Mouse (Mus musculus): ENCODE results near the gene Pgbd5.

Gene Pgbd5

DNA sequence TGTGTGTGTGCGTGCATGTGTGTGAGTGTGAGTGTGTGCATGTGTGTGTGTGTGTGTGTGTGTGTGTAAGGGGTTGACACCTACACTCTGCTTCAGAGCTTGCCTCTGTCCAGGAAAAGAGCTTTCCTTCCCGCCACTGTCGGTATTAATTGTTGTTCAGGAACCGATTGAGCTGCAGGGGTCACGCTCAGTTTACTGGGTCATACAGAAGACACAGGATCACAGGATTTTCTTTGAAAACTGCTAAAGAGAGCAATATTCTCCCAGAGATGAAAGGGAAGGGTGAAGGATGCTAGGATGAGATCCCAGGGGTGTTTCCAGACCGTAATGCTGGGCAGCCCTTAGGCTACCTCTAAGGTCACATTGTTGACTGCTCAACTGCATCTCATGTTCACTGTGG lies at the start of gene Pgbd5:
Gene Pgbd5 (minus strand): TSS at position 101 of the 400 bp plus-strand sequence.
- DNase-seq = no peak

DNA sequence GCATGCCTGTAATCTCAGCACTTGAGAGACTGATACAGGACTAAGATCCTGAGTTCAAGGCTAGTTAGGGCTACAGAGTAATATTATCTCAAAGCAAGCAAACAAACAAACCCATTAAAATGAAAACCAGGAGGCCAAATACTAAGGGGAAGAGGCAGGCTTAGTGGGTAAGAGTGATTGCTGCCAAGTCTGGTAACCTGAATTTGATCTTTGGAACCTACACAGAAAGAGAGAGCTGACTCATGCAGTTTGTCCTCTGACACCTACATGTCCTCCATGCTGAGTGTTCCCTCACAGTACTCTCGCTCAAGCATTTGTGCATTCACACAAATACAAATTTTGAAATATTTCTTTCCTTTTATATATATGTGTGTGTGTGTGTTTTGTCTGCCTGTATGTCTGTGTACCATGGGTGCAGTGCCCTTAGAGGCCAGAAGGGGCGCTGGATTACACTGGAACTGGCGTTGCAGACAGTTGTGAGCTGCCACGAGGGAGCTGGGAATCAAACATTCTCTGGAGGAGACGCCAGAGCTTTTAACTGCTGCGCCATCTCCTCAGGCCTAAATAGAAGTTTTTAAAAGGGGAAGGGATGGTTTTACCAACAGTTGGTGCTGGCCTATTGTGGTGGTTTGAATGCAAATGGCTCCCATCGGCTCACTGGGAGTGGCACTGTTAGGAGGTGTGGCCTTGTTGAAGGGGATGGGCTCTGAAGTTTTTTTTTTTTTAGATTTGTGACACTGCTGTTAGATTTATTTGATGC lies 44.1 kb upstream of the Pgbd5 start:
- no peak for DNase-seq

DNA sequence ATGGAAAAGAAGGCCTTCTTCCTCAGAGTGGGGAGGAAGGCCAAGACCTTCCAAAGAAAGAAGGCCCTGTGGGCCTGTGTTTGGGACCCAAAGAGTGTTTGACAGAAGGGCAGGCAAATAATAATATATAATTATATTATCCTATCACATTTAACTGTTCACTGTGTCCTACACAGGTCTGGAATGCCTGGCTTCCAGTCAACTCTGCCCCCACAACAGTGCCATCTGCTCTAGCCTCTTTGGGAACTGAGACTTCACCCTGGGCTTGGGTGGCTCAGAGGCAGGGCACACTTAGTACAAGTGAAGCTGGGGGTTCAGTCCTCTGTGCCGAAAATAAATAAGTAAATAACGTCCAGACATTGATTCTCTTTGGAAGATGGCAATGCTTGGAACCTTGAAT lies 43.3 kb upstream of the Pgbd5 start:
- DNase-seq = no peak

DNA sequence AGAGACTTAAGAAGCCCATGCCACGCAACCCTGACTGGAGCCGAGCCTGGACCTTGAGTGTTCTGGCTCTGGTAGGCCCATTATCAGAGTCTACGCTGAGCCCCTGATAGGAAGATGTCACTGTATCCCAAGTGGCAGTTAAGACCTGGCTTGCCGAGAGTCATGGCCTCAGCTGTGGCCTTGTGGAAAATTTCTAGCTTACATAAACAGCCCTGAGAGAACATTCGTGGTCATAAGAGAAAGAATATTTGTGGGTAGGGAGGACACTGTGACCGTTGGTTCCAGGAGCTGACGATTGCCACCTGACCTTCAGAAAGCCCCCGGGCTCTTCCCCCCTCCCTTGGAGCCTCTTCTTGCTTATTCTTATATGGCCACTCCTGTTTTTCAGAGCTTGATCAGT lies 40.9 kb upstream of the Pgbd5 start:
- no peak for DNase-seq

DNA sequence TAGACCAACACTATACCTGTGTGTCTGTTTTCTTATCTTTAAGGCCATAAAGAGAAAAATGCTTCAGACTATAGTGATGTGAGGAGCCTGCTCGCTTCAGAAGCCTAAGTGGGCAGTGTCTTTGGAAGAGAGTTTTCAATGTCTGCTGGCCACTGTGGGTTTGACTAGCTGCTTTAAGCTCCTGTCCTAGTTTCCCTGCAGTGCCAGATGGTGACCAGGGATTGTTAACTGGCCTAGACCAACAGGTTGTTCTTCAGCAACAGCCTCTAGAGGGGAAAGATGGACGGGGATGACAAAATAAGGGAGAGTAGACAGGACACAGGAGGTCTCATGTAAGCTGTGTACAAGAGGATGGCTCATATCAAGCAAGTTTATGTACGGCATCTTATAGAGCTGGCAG lies 39.8 kb upstream of the Pgbd5 start:
- no peak for DNase-seq

DNA sequence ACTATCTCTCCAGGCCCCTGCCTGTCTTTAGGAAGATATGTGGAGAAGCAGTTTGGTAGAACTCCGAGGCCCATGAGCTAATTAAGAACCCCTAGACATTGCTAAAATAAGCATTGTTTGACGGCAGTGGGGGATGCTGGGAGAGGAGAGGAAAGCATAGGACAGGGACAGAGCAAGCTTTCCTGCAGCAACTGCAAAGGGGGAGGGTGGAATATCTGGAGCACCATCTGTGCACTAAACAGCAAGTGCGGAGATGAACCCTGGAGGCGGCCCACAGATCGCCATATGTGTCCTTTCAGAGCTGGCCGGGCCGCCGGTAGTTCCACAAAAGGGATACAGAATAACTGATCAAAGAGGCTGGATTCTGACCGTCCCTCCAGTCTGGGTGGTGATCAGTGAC lies 37.2 kb upstream of the Pgbd5 start:
- DNase-seq = no peak

DNA sequence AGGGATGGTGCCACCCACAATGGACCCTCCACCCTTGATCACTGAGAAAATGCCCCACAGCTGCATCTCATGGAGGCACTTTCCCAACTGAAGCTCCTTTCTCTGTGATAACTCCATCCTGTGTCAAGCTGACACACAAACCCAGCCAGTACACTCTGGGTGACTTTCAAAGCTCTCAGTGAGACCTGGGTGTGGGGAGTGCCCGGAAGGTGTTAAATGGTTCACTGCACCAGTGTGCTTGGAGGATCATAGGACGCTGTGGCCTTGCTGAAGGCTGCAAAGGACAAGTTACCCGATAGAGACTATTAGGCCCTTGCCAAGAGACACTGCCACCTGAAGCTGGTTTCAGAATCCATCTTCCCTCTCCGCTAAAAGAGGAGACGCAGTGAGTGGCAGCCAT lies 36.2 kb upstream of the Pgbd5 start:
- no peak for DNase-seq

DNA sequence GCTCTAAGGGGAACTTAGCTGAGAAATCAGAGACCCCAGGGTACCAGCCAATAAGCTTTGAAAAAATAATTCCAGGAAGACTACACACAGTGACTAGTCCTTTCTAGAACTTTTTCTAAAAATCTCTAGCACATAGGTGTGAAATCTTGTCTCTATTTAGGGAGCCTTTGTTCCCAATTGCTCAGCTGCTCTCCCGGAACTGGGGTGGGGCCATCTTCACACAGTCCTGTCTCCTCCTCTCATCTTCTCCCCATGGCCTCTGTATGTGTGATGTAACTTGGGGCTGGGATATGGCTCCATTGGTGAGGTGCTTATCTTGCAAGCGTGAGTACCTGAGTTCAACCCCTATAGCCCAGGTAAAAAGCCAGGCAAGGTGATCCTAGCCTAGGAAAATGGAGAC lies 25.2 kb upstream of the Pgbd5 start:
- DNase-seq = no peak

DNA sequence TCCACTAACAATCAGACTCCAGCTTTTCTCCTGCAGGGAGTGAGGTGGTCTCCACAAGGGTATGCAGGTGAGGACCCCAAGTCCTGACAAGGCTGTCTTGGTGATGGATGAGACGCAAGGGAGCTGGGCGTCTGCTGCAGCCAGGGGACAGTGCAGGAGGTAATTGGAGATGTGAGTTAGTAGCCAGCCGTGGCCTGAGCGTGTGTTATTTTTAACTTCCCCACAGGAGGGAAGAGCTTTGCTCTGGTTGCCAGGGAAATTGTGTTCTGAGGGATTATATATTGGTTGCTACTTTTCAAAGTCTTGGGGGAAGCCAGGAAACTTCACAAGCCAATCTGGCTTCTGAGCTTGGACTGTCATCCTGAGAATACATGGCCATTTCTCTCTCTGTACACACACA lies 23.7 kb upstream of the Pgbd5 start:
- no peak for DNase-seq

DNA sequence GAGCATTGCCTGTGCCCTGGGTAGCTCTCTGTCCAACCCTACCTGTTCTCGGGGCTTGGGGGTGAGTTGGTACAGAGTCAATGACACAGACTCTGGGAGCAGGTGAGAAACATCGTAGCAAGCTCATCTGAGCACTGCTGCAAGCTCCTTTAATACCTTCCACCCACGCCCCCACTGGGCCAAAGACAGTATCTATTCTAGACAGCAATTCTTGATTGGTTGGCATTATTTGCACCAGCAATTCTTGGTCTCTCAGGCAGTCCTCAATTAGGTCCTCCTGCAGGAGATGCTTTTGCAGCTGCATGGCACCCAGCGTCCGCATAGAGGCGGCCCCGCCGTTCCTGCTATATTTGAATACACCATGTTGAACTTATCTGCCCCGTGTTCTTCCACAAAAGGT lies 22.7 kb upstream of the Pgbd5 start:
- no peak for DNase-seq

DNA sequence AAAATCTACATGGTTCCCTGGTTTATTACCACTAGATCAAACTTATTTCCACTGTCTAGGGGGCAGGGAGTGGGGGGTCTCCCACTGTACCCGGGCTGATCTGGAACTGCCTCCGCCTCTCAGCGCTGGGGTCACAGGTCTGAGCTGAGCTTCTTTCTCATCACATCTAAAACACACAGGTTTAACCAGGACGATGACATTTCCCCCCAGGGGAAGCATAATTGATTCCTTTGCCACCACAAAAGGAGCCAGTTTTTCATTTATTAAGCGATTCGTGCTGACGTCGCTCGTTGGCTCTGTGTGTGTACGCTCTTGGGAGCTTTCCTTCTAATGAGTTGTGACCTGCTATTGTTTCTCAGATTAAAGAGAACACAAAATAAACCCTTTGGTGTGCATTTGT lies 21.6 kb upstream of the Pgbd5 start:
- DNase-seq = no peak

DNA sequence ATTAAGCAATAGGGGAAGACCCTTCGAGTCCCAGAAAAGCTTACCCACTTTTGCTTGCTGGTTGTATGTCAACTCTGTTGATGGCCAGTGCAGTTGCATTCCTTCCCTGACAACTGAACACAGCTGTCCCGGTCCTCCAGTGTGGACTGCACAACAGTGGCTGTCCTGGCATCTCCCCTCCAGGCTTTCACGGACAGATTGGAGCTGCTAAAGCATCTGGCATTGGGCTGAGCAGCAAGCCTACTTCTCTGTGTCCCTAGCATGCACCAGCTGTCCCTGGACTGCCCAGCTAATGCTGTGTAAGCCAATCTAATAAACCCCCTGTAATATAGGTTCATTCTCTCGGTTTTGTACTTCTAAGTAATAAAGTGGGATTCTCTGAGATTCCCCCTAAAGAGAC lies 21.2 kb upstream of the Pgbd5 start:
- no peak for DNase-seq

DNA sequence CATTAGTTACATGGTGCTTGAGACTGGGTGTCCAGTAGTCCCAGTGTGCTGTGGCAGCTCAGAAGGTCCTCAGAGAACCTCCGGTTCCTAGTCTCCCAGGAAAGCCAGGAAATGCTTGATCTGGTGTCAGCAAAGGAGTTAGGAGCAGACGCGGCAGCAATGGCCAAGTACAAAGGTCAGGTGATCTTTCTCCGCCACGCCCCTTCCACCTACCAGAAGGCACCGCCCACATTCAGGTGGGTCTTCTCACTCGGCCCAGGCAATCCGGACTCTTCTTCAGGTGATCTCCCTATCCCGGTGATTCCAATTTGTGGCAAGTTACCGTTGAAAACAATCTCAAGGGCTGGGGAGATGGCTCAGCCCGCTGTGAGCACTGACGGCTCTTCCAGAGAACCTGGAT lies 20.2 kb upstream of the Pgbd5 start:
- peak; percentile 24 for DNase-seq

DNA sequence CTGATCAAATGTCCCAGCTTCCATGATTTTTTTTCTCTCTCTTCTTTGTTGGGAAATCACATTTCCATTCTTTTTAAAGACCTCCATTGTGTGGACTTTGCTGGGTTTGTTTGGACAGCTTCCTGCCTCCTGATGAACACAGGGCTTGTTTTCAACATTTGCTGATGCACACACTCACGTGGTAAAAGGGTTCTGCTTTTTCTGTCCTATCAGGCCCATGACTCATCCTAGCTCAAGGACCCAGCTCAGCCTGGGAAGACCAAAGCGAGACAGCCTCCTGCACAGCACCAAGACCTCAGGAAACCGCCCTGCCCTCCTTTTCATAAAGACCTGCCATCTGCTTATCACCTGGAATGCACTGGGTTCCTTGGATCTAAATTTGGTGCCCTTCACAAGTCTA lies 15.9 kb upstream of the Pgbd5 start:
- DNase-seq = no peak

DNA sequence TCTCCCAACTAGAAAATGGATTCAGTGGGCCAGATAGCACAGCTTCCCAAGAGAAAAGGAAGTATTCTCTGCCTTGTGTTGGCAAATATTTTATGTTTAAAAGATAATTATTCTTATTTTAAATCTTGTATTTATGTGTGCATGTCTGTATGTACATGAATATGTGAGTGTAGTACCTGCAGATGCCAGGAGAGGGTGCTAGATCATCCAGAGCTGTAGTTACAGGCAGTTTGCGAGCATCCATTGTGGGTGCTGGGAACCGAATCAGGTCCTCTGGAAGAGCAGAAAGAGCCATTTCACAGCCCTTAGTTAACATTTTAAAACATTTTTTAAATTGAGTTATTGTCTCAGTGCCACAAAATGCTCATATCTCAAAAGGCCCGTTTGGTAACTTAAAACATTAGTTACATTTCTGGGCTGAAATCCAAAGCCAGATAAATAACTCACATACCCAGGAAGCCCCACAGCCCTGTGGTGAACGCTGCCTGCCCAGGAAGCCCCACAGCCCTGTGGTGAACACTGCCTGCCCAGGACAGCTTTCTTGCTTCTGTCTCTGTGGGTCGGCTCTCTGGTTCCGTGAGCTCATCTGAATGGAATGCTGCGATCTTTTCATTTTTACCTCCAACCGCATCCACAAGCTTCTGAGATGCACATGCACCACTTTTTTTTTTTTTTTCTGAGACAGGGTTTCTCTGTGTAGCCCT lies 10.9 kb upstream of the Pgbd5 start:
- DNase-seq = no peak

DNA sequence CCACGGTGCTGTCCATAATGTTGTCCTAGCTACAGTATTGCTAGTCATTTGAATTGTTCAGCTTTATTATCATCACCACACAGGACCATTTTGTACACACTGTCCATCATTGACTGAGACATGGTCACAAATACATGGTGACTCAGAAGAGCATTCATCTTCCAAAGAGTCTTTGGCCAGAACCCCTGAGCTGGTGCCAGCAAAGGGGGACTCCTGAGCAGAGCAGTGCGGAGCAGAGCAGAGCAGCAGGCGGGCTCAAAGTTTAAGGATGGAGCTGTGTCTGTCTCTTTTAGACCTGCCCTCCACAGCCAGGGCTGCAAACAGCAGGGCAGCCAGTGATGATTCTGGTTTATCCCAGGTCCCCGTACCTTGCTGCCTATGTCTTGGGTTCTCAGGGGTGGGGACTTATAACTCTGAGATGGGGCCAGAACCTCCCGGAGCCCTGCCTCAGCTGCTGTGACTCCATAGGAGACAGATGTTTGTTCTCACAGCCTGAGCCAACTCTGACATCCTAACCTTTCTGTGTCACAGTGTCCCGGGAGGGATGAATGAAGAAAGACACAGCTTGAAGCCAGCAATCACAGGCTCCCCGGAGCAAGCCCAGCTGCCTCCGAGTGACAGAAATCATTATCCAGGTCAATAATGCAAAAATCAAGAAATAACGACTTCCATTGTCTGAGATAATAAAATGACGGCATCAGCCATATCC lies 9.7 kb upstream of the Pgbd5 start:
- DNase-seq = peak; percentile 3

DNA sequence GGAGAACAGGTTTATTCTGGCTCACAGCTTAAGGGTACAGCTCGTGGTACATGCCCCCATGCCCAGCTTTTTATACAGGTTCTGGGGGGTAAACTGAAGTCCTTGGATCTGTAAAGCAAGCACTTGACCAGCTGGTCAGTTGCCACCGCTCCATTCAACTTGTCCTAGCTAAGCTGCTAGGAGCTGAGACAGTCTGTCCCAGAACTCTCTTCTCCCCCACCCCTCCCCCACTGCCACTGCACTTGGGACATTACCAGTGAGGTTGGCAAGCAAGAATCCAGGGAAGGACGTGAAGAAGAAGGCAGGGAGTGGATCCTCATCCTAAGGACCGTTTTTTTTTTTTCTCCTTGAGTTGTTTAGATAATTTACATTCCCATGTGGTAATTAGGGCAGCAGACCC lies 2.7 kb downstream of the Pgbd5 start:
- DNase-seq = no peak

DNA sequence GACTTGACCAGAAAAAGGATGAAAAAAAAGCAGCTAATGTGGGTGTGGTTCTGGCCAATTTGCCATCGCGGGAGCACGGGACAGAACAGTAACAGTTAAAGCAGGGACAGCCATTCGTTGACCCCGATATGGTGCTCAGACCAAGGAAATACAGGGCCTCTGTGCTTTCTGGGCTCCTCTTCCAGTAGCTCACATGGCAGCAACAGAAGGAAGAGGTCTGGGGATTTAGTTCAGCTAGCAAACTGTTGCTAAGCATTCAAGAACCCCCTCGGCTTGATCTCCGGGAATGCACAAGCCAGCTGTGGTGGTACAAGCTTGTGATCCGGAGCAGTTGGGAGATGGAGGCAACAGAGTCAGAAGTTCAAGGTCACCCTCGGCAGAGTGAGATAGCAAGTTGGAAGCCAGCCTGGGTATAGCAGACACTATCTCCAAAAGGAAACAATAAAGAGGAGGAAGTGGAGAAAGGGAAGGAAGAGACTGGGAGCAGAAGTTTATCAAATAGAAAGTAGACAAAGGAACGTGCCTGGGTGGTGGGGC lies 3.7 kb downstream of the Pgbd5 start:
- no peak for DNase-seq

DNA sequence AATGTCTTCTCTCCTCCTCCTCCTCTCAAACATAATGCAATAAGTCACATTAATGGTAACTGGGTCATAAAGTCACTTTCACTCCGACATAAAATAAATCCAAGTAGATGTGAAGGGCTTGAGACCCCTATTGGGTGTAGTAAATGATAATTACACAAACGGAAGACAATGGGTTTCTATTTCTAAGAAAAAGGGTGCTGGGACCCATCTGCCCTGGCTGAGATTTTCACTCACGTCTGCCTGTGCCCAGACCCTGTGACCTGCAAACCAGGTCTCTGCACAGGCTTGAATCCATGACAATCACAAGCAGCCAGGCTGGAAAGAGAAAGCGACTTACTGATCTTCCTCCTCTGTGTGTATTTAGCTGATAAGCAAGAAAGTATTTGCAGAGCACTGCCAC lies 4.3 kb downstream of the Pgbd5 start:
- DNase-seq = no peak

DNA sequence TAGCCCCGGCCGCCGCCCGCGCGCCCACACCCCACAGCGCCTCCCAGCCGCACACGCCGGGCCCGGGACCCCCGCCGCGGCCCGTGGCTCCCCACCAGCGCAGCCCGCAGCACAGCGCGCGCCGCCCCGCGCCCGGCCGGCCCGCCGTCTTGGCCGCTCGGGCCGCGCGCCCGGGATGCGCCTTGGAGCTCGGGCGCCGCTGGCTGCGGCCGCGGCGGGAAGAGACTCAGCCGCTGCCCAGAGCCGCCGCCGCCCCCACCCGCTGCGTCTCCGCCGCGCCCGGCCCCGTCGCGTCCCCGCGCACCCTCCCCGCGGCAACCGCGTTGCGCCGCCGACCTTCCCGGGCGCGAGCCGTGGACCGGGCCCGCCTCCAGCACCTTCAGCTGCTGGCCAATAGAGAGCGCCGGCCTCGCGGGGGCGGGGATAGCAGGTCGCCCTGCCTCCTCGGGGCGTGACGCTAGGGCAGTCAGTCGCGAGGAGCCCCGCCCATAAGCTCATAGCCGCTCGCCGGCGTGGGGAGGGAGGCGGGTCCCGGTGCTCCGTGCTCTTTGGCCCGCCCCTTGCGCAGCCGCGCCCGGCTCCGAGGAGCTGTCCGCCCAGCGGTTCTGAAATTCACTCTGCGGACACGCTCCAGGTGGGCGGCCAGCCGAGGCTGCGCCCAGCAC lies 5.2 kb downstream of the Pgbd5 start:
- peak; percentile 96 for DNase-seq

DNA sequence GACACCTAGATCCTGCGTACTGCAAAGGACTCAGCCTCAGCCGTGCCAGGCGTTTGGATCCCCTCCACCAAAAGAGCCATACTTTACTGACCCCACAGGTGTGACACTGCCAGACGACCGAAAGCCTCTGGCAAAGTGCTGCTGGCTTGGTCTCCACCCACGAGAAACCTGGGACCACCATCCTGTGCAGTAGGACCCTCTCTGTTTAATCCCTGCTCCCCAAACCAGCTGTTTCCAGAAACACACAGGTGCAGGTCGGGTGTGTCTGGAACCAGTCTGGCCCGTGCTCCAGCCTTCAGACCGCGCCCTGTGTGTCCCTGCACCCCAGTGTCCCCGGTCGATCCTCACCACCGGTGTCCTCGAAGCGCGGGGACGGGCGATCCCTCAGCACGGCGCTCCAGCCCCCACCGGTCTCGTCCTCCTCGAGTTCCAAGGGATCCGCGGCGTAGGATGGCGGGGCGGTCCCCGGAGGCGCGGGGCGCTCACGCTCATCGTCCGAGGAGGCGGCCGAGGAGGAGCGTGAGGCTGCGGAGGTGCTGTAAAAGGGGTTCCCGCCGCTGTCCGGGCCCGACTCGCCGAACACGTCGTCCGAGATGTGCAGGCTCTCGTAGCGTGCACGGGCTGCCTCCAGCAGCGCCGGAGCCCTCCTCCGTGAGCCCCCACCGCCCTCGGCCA lies 5.9 kb downstream of the Pgbd5 start:
- DNase-seq = peak; percentile 6

DNA sequence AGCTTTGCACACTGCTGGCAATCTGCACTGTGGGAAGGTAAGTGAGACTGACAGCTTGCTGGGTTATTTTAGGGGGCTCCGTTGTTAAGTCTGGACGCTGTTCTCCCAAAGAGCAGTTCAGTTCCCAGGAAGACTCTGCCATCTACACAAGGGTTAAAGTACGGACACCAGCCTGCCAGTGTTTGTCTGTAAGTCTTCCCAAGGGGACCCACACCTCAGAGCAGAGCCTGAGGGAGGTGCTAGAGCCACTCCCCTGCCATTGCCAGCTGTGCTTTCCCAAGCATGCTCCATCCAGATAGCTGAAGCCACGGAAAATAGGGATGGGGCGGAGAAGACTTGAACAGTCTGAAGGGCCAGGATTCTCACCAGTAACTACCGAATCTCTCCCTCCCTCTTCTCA lies 8.6 kb downstream of the Pgbd5 start:
- DNase-seq = no peak

DNA sequence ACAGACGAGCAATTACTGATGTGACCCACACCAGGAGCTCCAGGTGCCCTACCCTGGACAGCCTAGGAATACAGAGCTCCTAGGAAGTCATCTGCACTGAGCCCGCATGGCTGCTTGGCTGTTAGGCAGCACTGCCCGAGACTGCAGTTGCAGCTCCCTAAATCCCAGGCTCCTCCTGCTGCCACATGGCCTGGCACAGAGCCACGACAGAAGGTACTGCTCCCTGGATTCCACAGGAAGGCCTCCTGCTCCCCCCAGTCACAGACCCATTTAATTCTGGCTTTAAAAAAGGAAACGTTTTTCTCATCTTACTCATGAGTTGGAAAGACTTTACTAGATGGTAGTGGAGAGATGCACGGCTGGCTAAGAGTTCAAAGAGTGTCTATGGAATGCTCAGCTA lies 10.0 kb downstream of the Pgbd5 start:
- no peak for DNase-seq

All from kidney, adult 11 months (tissue).